ENCODE assay signal across 8 mouse cellular contexts in genomic region chr7:29134693-29135386, GRCm38 (mm10). TPM values are rescaled to one million over a fixed set of nuclear protein-coding genes. Genes with fewer than 3 reads are reported as not detected.
A peak's percentile ranks its signal among the peaks of the same experiment; 100 is the strongest.
DNase-seq lines count a peak whose midpoint lies in the region; ATAC-seq and TF ChIP-seq lines count a peak whose summit lies in the region.

TSS of gene Rasgrp4 (plus strand) at chr7:29134851.

- no peaks in the 10 kb centered on the region for H3K36me3 ChIP-seq in spleen, adult 2 months (ENCODE audit: control insufficient read depth, insufficient read depth, low read length)

- DNase-seq in right cerebral cortex, postnatal 14 days, result peak; percentile 33
- DNase-seq in right cerebral cortex, adult 2 months (ENCODE audit: low spot score in 2 of 2), result no peak
- DNase-seq in kidney, postnatal 10 days, result peak; percentile 68
- peak; percentile 60 to 63 for DNase-seq in lung, postnatal 4 days
- DNase-seq in spleen, adult 2 months (ENCODE audit: low read depth in 1 of 2, low spot score in 2 of 2), result peak; percentile 41 to 76
- no peak for DNase-seq in testis, postnatal 10 days (ENCODE audit: low spot score)
- DNase-seq in urinary bladder, postnatal 14 days (ENCODE audit: low spot score), result no peak

- H3K27me3 ChIP-seq in spleen, adult 2 months (ENCODE audit: control insufficient read depth, insufficient read depth, low read length), result no peaks in the 10 kb centered on the region; the same call in 1 of the 2 replicates

- no peak for TF ChIP-seq POLR2A in spleen, adult 2 months (IDR thresholded peaks at IDR 0.05; ENCODE audit: low read depth, low read length)

- WGBS in spleen, adult 2 months, result 5% methylated on average over 14 of the region's 20 CpGs

- H3K4me1 ChIP-seq in spleen, adult 2 months (ENCODE audit: control insufficient read depth, insufficient read depth, insufficient read length), result peaks cover 2% of the 10 kb centered on the region

- peak within 1 kb of the TSS; percentile 45 for H3K4me3 ChIP-seq in spleen, adult 2 months (ENCODE audit: extremely low read depth, insufficient read depth, insufficient read length)

- no peak for TF ChIP-seq CTCF in spleen, adult 2 months (IDR thresholded peaks at IDR 0.05; ENCODE audit: extremely low read depth, insufficient read depth, insufficient read length, insufficient replicate concordance)

- H3K27ac ChIP-seq in spleen, adult 2 months (ENCODE audit: insufficient read depth, low read length), result no peak within 1 kb of the TSS

- peak; percentile 99 for ATAC-seq in granulocyte monocyte progenitor cell, adult 5-6 weeks (replicated peaks; ENCODE audit: poor library complexity, severe bottlenecking)

RNA-seq across cellular contexts. Expression of gene Rasgrp4, which starts in this region (rescaled TPM):
- total RNA-seq in granulocyte monocyte progenitor cell, adult 5-6 weeks (2014; fragmentation: Nextera tagmentation), result 0.51 and 6.3 TPM in 2 replicates
- 0.43 and 1.2 TPM in 2 replicates for total RNA-seq in granulocyte monocyte progenitor cell, adult 5-6 weeks (2017)
- 16.4 and 22.5 TPM in 2 replicates for polyA plus RNA-seq in spleen, adult 2 months (2012; rRNA removed)

Comparison
In these comparisons a context has a peak if more than half of its experiments do, and no peak if none do; other contexts are left out.
1. DNase-seq: peak in right cerebral cortex, postnatal 14 days (single experiment), kidney, postnatal 10 days (single experiment), lung, postnatal 4 days (2 of 2) and spleen, adult 2 months (2 of 2); none in right cerebral cortex, adult 2 months (0 of 2), testis, postnatal 10 days (single experiment) and urinary bladder, postnatal 14 days (single experiment).